Mouse (Mus musculus) forelimb bud, embryonic 11.5 days (tissue): ENCODE data around the gene Chrna9.

Experiments used
- DNase-seq: peaks from one replicate; pipeline ENCODE4 v3.0.0-alpha.2; 2012; ENCODE audit warnings: low read depth, low spot score

Chrna9 gene

DNA sequence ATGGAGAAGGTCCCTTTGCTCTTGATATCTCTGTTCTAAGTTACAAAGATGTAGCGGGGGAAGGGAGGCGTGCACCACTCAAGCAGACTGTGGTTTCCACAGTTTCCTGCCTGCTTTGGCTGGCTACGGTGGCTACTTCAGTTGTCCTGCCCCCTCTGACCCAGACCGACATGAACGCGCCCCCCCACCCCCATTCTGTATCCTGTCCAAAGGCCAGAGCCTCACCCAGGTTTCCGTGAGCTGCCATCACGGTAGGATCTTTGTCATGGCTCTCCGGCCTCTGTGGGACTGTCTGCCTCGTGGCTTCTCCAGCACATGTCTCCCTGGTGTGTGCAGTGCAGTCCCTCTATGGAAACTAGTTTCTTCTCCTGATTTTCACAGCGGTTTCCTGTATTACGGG is 15.4 kb upstream of the Chrna9 start:
- DNase-seq: no peak

DNA sequence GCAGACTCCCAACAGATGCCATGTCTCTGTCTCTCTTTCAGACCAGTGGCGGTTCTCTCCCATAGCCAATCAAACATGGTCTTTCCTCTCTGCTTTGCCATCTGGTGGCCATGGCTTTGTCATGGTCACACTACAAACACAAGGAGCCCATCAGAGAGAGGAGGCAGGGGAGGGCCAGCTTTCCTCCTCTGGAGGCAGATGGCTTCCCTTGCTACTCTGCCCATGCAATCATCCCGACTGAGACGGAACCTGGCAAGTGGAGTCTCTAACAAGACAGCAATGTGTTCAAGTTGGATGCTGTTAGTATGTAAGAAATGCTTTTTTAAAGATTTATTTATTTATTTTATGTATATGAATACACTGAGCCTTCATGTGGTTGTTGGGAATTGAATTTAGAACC is 14.8 kb upstream of the Chrna9 start:
- DNase-seq: no peak

DNA sequence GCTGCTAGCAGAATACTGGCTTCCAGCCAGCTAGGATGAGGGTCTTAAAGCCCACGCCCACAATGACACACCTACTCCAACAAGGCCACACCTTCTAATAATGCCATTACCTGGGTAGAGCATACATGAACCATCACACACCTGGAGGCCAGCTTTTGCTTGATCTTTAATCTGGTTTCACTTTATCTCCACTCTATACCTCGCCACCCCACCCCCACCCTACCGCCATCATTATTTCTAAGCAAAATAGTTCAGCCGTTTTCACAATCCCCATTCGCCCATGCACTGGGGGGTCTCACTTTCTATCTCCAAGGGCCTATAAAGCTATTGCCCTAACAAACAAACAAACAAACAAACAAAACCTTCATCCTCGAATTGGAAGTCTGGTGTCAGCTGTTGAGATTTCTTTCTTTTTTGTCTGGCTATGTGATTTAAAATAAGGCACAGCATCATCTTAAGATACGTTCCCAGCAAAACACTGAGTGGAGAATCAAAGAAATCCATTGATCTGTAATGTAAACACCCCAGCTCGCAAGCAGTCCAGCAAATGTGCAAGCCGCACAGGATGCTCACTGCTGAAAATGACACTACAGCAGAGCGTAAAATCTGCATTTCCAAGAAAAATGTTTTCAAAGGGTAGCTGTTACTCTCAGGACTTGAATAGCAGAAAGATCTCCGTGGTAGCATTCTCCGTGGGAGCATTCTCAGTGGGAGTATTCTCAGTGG is 13.9 kb upstream of the Chrna9 start:
- no peak for DNase-seq

DNA sequence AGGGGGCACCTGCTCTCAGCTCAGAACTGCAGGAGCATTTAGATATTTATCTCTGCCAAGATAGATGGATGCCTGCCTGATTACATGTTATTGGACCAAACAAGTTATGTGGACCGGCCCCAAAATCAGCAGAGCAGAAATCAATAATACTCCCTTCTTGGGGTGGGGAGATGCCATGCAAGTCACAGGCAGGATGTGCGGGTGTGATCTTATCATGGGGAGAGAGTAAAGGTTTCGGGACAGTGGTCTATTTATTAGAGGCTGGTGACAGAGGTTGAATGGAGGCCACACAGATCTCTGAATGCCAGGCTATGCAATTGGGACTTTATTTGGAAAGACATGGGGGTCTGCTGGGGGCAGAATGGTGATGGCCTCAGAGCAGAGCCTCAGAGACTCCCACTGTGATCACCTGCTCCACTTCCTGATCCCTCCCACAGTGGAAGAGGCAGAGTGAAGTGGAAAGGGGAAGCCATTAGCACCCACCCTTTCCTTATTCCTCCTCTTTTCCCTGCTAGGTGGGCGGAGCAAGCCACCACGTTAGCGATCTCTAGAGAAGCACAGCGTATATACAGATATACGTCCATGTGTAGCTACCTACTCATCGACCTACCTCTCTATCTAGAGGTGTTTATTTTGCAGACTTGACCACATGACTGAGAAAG is 13.1 kb upstream of the Chrna9 start:
- DNase-seq: no peak

DNA sequence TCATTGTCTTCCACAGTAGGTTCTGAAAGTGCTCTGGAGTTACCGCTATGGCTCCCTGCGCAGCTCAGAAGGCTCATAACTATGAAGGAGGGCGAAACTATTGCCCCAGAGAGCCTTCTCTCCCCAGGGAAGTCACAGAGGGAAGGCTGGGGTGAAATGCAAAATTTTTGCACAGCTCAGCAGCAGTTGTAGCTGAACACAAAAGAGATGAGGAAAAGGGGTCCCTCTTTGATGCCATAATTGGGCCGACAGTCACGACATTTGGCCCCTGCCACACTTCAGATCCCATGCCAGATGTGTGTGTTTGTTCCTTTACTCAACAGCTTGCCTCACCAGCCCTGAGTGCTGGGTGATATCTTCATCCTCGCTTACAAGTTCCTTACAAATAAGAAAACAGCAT is 8.1 kb upstream of the Chrna9 start:
- DNase-seq: no peak

DNA sequence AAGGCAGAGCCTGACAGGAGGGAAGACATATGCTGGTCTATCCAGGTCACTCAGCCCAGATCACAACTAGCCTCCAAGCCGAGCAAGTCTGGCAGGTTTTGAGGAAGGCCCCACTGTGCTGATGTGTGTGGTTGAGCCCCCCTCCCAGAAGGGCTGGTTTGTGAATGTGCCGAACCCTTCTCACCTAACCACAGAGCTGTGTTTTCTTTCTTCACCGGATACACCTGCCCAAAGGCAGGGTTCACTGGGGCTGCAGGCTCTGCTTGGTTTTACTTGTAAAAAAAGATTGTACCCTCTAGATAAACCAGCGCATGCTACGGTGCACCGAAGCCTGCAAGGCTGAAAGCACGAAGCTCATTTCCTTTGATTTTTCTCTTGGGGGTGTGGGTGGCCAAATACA is 5.6 kb upstream of the Chrna9 start:
- no peak for DNase-seq

DNA sequence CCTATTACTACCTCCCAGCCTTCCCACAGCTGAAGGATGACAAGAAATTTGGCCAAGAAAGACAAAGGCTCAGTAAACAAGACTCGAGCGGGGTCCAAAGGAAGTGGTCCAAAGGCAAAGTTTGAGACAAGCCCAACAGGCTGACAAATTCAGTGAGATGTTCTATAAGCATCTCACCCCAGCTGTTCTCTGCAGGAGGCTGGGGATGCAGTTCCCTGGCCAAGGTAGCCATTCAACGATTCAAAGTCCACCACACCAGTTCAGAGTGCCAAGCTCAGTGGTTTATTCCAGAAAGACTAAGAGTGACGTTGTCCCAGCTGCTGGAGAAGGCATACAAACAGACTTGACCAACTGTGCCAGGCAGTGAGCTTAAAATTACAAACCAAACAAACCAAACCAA is 4.5 kb upstream of the Chrna9 start:
- no peak for DNase-seq

DNA sequence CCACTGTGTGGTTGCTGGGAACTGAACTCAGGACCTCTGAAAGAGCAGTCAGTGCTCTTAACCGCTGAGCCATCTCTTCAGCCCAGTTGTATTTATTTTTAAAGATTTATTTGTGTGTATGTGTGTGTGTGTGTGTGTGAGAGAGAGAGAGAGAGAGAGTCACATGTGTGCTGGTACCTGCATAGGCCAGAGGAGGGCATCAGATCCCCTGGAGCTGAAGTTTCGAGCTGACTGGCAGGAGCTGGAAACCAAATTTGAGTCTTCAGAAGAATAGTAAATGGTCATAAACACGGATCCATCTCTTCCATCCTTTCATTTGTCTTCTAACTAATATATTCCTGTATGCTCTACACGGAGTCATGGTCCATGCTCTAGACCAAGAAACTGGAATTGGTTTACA is 1.5 kb upstream of the Chrna9 start:
- no peak for DNase-seq

DNA sequence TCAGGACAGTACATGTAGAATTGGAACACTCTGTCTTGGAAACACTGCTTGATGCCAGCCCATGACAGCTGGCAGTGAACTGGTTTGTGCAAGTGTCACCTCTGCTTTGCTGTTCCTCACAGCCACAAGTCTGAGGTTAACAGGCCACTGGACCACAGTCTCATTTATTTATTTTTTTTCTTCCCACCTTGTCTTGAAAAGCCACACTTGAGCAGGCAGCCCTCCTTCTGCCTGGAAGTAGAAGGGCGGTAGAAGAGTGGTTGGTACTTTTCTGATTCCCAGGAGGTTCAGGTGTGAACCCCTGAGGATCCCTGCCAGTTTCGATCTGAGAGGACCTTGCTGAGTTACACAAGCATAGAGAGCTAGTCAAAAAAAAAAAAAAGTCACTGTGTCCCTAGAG is 957 bp upstream of the Chrna9 start:
- no peak for DNase-seq

DNA sequence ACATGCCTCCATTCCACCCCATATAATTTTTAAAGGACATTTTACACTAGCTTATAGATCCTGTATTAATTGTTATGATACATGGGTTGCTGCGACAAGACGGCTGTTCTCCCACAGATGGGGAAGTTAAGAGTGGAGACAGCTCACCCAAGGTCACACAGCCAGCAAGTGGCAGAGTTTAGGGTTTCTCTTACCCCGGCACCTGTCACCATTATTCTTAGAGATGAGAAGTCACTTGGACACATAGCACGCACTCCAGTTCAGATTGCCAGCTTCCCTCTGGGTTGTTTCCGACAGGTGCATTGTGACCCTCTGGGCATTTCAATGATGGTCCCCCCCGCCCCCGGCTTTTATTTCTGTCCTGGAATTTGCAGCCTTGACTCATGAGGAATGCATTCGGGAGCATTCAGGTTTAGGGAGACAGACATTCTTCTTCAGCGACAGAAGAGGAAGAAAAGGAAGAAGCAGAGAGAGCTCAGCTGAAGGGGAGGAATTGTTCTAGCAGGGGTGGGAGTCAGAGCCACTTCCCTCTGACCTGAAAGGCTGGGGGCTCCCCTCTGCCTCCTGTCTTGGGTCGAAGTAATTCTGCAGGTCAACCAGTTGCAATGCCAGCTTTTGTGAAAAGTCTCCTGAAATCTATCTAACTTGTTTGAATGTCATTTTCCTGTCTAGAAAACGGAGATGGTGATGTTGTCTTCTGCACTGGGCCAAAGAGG is 2.4 kb downstream of the Chrna9 start:
- DNase-seq: no peak

DNA sequence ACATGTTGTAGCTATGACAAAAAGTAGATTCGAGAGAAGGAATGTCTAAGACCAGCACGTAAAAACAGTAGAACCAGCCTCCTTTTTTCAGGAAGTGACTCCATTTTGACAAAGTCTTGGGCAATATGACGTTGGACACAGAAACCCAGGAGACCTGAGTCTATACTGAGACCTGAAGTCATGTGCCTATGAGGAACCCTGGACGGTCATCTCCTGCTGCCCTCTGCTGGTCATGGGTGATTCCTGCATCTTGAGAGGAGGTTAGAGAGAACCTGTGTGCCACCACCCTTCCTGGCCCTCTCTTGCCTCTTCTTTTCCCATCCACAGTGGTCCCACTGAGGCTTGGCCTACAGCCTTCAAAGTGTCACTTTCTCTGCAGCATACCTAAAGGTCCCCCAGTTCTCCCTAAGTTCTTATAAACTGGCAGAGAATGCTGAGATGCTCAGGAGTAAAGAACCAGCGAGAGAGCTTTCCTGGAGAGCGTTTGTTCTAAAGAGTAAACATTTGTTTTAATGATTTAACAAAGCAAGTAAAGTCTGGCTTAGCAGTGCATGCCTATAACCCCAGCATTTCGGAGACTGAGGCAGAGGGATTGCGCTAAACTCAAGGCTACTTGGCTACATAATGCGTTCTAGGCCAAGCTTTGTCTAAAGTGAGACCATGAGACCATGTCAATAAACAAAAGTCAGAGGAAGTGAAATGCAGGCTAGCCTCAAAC is 3.4 kb downstream of the Chrna9 start:
- DNase-seq: peak; percentile 79

DNA sequence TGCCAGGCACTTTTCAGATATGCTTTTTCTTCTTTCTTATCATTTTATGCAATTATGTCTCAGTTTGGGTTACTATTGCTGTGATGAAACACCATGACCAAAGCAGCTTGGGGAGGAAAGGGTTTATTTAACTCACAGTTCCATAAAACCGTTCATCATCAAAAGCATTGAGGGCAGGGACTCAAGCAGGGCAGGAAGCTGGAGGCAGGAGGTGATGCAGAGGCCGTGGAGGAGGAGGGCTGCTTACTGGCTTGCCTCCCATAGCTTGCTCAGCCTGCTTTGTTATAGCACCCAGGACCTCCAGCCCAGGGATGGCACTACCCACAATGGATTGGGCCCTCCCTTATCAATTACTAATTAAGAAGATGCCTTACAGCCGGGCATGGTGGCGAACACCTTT is 6.4 kb downstream of the Chrna9 start:
- no peak for DNase-seq

DNA sequence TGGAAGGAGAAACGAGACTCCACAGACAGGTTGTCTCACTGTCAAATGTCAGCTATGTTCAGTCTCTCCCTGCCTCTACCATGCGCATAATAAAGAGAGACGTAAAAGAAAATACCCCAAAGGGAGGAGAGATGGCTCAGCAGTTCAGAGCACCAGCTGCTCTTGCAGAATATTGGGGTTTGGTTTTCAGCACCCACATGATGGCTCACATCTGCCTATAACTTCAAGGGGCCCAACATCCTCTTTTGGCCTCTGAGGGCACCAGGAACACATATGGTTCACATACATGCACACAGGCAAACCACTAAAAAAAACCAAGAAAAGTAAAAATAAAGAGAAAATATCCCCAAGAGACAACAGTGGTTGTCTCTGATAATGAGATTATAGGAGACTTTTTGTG is 15.1 kb downstream of the Chrna9 start:
- peak; percentile 23 for DNase-seq

DNA sequence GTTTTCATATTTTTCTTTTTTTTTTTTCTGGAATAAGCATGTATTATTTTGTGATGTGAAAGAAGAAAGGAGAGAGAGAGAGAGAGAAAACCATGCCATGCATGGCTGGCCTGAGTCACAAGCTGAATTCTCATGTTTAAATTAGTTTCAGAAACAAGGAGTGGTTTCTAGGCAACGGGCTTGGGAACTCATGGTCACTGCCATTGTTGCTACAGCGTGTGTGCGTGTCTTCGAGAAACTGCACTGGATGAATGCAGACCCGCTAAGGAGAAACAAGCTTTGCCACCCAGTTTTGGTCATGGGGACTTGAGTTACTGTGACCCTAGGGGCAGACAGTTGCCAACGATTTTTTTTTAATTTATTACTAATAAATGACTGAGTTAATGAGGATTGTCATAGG is 15.5 kb downstream of the Chrna9 start:
- peak; percentile 61 for DNase-seq

DNA sequence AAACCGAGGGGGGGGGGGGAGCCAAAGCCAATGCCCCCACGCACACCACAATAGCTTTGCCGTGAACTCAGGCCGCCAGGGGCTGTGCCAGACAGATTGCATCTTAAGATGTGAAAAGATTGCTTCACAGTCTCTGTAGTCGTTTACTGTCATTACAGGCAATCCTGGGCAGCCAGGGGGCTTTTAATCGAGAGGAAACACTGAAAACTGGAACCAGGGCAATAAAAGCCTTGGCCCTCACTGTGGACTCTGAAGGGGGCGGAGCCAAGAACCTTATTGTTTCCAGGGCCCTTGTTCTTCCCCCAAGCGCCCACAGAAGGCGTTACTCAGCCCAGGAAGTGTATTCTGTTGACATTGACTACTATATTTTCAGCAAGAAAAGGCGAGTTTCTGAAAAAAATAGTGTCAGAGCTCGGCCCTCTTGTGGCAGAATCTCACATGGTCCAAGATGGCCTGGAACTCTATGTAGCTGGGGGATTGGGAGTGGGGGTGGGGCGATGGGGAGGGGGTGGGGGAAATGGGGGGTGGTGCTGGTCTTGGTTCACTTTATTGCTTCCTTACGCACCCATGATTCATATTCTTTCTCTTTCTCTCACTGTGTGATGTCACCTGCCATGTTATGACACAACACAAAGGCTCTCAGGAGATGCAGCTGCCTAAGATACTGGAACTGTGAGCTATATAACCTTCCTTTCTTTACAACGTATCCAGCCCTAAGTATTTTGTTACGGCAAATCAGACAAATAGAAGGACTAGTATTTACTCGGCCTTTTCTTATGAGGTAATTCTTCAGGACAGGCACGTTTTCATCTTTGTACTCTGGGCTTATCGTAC is 16.2 kb downstream of the Chrna9 start:
- DNase-seq: peak; percentile 25

DNA sequence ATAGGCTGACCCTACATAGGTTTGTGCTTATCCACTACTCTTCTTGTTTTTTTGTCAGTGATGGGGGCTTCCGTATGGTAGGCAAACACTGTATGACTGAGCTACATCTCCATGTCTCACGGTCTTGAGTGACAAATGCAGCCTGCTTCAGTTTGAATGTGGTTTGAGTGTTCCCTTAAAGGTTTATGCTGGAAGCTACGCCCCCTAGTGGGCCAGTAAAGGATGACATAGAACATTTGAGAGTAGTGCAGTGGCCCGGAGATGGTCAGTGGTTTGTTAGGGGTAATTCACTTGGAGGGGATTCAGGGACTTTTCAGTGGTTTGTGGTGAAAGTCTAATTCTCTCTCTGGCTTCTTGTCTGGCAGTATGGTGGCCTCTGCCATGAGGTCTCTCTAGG is 16.8 kb downstream of the Chrna9 start:
- DNase-seq: no peak

DNA sequence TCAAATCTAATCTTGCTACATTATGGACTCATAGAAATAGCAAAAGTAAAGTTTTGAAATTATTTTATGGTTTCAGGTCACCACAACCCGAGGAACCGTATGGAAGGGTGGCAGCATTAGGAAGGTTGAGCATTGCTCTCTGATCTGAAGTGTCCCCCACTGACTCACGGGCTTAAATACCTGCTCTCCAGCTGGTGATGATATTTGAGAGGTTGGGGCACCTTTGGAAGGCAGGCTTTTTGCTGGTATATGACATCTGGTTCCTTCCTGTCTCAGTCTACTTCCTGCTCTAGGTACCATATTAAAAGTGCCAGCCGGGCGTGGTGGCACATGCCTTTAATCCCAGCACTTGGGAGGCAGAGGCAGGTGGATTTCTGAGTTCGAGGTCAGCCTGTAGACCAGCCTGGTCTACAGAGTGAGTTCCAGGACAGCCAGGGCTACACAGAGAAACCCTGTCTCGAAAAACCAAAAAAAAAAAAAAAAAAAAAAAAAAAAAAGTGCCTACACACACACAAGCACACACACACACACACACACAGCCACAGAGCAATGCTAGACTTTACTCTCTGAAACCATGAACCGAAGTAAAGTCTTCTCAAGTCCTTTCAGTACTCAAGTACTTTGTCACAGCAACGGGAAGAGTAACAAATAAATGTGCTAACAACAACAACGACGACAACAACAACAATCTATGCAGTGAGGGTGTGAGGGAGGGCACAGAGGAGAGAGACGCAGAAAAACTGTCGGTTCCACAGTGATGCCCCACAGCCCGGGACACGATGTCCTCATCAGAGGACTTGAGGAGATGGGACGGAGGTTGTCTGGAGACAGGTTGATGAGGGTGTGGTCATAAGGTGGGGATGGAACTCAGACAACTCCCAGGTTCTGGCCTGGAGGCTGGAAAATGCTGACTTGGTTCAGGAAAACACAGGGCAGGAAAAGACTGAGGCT is 19.7 kb downstream of the Chrna9 start:
- no peak for DNase-seq

DNA sequence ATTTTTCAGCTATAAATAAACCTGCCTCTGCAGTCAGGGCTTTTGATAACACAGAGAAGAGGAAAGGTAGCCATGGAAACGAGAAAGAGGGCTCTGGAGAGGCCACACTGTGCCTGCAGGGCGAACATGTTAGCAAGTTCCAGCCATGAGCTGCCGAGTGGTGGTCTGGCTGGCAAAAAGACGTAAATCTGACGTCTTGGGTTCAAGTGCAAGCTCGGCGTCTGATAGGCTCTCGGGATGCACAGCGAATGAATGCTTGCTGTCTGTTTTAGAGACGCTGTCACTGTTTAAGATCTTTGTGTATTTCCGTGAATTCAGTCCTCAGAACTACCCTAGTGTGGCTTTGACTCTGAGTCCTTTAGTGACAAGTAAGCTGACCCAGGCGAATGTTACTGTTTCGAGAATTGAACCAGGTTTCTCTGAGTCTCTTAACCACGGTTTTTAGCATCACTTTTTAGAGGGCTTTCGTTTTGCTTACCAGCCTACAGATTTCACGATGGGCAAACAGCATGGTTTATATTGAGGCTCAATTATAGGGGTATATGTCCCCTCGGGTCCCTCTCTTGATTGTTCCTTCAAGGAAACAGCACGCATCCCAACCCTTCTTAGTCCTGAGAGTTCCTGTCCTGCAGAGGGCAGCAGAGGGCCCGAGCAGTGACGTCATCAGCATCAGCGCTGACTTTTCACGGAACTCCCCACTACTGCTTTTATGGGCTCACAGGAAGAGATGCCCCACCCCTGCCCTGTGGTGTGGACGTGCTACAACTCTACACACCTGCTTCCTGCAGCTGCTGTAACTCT is 20.8 kb downstream of the Chrna9 start:
- DNase-seq: peak; percentile 88
